Mouse (Mus musculus): Measurements from ENCODE around the gene Spsb3. TPM values are rescaled to one million over a fixed set of nuclear protein-coding genes. Genes with fewer than 3 reads are reported as not detected.

The Spsb3 gene
- polyA plus RNA-seq, 1 experiment from 2014 or later = 37.0 TPM

DNA sequence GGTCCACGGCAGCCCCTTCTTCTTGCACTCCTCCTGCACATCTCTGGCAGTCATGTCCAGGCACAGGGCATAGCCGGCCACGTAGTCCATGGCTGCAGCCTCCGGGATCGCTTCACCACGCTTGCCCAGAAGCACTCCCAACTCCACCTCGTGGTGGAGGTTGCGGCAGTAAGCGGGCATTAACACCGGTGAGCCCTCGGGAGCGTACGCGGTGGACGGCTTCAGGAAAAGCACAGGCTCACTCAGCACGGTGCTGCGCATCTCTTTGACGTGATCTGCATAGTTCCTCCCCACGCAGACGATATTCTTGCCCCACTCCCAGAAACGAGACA is 36.7 kb upstream of the Spsb3 start:
- H3K9me3 ChIP-seq (ENCODE audit: control insufficient read depth, low read length) = no peaks in the 10 kb centered on the region
- H3K4me3 ChIP-seq (ENCODE audit: low read depth, low read length) = peak overlapping the region; percentile 96
- DNase-seq (ENCODE audit: low spot score) (no peak), ATAC-seq (replicated peaks; ENCODE audit: low FRiP score, low TSS enrichment, low read depth) (no peak; the same call in 1 of the 2 replicates)
- peak overlapping the region; percentile 91 for H3K27ac ChIP-seq (ENCODE audit: low read depth)
- H3K4me1 ChIP-seq (replicated peaks; ENCODE audit: control insufficient read depth, insufficient read depth, low read length) = peaks cover 12% of the 10 kb centered on the region
- peak overlapping the region; percentile 91 for H3K4me2 ChIP-seq (ENCODE audit: low read length)
- WGBS = under 1% methylated on average over 21 of the region's 21 CpGs
- H3K36me3 ChIP-seq (ENCODE audit: control insufficient read depth, insufficient read depth, low read length) = peaks cover 15% of the 10 kb centered on the region
- peak overlapping the region; percentile 71 for H3K9ac ChIP-seq (ENCODE audit: low read length)
- H3K27me3 ChIP-seq (replicated peaks; ENCODE audit: control insufficient read depth, insufficient read depth, low read length) = peaks cover 6% of the 10 kb centered on the region; the same call in 1 of the 2 replicates

DNA sequence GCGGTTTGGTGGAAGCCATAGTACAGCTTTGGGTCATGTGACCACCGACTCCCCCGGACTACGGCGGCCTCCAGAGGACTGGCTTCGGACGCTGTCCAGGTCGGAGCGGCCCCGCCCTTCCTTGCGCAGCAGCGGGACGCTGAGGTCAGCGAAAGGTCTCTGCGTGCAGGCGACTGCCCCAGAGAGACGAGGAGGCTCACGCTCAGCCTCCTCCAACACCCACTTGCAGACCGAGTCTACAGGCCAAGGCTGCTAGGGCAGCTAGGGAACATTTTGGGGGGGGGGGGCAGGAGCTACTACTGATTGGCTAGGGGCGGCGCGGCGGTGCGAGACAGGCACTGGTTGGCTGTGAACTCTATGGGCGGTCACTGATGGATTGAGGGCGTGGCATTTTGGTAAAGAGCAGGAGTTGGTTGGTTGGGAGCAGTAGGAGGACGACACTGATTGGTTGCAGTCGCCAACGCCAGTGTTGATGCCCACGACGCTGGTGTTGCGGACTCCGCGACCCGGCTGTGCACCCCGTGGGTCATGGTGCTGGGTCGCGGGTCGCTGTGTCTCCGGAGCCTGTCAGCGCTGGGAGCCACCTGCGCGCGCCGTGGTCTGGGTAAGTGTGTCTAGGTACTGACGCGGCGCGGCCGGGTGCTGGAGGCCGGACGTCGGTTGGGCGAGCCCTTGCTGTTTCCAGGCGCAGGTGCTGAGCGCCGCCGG is 36.2 kb upstream of the Spsb3 start, which contains the start of gene Fahd1:
TSS of gene Fahd1 (minus strand) at position 300 of the 708 bp plus-strand sequence.
- Histone ChIP-seq H3K4me2 (ENCODE audit: low read length) (peak within 1 kb of the TSS; percentile 94), H3K9me3 (ENCODE audit: control insufficient read depth, low read length) (no peaks in the 10 kb centered on the region), H3K27me3 (replicated peaks; ENCODE audit: control insufficient read depth, insufficient read depth, low read length) (peaks cover 6% of the 10 kb centered on the region; the same call in 1 of the 2 replicates), H3K4me1 (replicated peaks; ENCODE audit: control insufficient read depth, insufficient read depth, low read length) (peaks cover 12% of the 10 kb centered on the region), H3K36me3 (ENCODE audit: control insufficient read depth, insufficient read depth, low read length) (peaks cover 15% of the 10 kb centered on the region), H3K4me3 (ENCODE audit: low read depth, low read length) (peak within 1 kb of the TSS; percentile 96), H3K9ac (ENCODE audit: low read length) (peak within 1 kb of the TSS; percentile 71), H3K27ac (ENCODE audit: low read depth) (peak within 1 kb of the TSS; percentile 91)
- peak; percentile 99 for ATAC-seq (replicated peaks; ENCODE audit: low FRiP score, low TSS enrichment, low read depth)
- WGBS = under 1% methylated on average over 58 of the region's 58 CpGs
- peak; percentile 97 for DNase-seq (ENCODE audit: low spot score)

- H3K4me1 ChIP-seq (replicated peaks; ENCODE audit: control insufficient read depth, insufficient read depth, low read length) = peaks cover 12% of the 10 kb centered on the region
- WGBS = under 1% methylated on average over 20 of the region's 20 CpGs
- H3K9ac ChIP-seq (ENCODE audit: low read length) = peak overlapping the region; percentile 71
- H3K27ac ChIP-seq (ENCODE audit: low read depth) = no peak overlapping the region
- peaks cover 6% of the 10 kb centered on the region; the same call in 1 of the 2 replicates for H3K27me3 ChIP-seq (replicated peaks; ENCODE audit: control insufficient read depth, insufficient read depth, low read length)
- DNase-seq (ENCODE audit: low spot score) = no peak
- H3K4me2 ChIP-seq (ENCODE audit: low read length) = peak overlapping the region; percentile 94
- no peaks in the 10 kb centered on the region for H3K9me3 ChIP-seq (ENCODE audit: control insufficient read depth, low read length)
- H3K4me3 ChIP-seq (ENCODE audit: low read depth, low read length) = peak overlapping the region; percentile 96
- peaks cover 15% of the 10 kb centered on the region for H3K36me3 ChIP-seq (ENCODE audit: control insufficient read depth, insufficient read depth, low read length)
- no peak for ATAC-seq (replicated peaks; ENCODE audit: low FRiP score, low TSS enrichment, low read depth)
These were observed 35.7 kb upstream of the Spsb3 start for GRCm38 (mm10) chr17:24850773-24851127.

DNA sequence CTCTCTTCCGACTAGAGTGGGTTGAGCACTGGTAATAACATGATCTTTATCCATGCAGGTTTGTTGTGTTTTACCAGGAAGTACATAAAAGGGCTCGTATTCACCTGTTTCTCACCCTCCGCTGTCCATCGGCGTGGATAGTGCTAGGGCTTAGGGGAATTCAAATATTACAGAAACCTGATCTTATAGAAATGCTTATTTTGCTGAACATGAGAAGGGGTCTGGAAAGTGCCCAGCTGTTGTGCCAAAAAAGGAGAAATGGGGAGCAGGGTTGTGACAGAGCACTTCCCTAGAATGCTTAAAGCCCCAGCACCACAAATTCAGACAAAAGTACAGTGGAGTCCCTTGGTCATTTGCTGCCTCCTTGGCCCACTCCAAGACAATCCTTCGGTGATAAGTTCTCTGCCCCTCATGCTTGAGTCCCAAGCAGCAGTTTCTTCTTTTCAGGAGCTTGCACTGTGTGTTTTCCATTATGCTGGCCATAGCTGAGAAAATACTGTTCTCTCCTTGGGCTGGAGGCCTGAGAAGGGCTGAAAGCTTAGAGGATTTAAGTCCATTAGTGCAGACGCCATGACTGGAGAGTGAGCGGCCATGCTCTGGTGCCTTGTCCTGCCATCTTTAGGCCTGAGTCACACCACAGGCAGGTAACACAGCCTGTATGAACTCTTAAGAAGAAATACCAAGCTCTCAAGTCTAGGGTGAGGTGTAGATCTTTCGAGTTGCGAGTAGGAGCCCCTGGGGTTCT is 34.9 kb upstream of the Spsb3 start:
- DNase-seq (ENCODE audit: low spot score) (no peak), ATAC-seq (replicated peaks; ENCODE audit: low FRiP score, low TSS enrichment, low read depth) (no peak)
- WGBS = 81% methylated on average over 10 of the region's 10 CpGs
- no peak overlapping the region for H3K9ac ChIP-seq (ENCODE audit: low read length)
- H3K9me3 ChIP-seq (ENCODE audit: control insufficient read depth, low read length) = no peaks in the 10 kb centered on the region
- peaks cover 6% of the 10 kb centered on the region; the same call in 1 of the 2 replicates for H3K27me3 ChIP-seq (replicated peaks; ENCODE audit: control insufficient read depth, insufficient read depth, low read length)
- peak overlapping the region; percentile 94 for H3K4me2 ChIP-seq (ENCODE audit: low read length)
- peak overlapping the region; percentile 96; the same call in 1 of the 2 replicates for H3K4me3 ChIP-seq (ENCODE audit: low read depth, low read length)
- no peak overlapping the region for H3K27ac ChIP-seq (ENCODE audit: low read depth)
- peaks cover 12% of the 10 kb centered on the region for H3K4me1 ChIP-seq (replicated peaks; ENCODE audit: control insufficient read depth, insufficient read depth, low read length)
- peaks cover 21% of the 10 kb centered on the region for H3K36me3 ChIP-seq (ENCODE audit: control insufficient read depth, insufficient read depth, low read length)

- no peaks in the 10 kb centered on the region for H3K9me3 ChIP-seq (ENCODE audit: control insufficient read depth, low read length)
- ATAC-seq (replicated peaks; ENCODE audit: low FRiP score, low TSS enrichment, low read depth) (no peak), DNase-seq (ENCODE audit: low spot score) (no peak)
- no peak overlapping the region for H3K4me2 ChIP-seq (ENCODE audit: low read length)
- peaks cover 6% of the 10 kb centered on the region; the same call in 1 of the 2 replicates for H3K27me3 ChIP-seq (replicated peaks; ENCODE audit: control insufficient read depth, insufficient read depth, low read length)
- no peak overlapping the region for H3K27ac ChIP-seq (ENCODE audit: low read depth)
- peaks cover 6% of the 10 kb centered on the region; the same call in 1 of the 2 replicates for H3K4me1 ChIP-seq (replicated peaks; ENCODE audit: control insufficient read depth, insufficient read depth, low read length)
- H3K4me3 ChIP-seq (ENCODE audit: low read depth, low read length) = no peak overlapping the region
- H3K36me3 ChIP-seq (ENCODE audit: control insufficient read depth, insufficient read depth, low read length) = peaks cover 32% of the 10 kb centered on the region
- WGBS = 83% methylated on average over 3 of the region's 3 CpGs
- no peak overlapping the region for H3K9ac ChIP-seq (ENCODE audit: low read length)
These were observed 30.5 kb upstream of the Spsb3 start for GRCm38 (mm10) chr17:24855838-24856464.

- no peak overlapping the region for H3K27ac ChIP-seq (ENCODE audit: low read depth)
- H3K4me1 ChIP-seq (replicated peaks; ENCODE audit: control insufficient read depth, insufficient read depth, low read length) = no peaks in the 10 kb centered on the region
- H3K9ac ChIP-seq (ENCODE audit: low read length) = no peak overlapping the region
- H3K27me3 ChIP-seq (replicated peaks; ENCODE audit: control insufficient read depth, insufficient read depth, low read length) = 0 out of 2 replicates have a peak, but pooled peaks cover under 1% of the 10 kb centered on the region
- H3K4me2 ChIP-seq (ENCODE audit: low read length) = no peak overlapping the region
- DNase-seq (ENCODE audit: low spot score) (no peak), ATAC-seq (replicated peaks; ENCODE audit: low FRiP score, low TSS enrichment, low read depth) (no peak)
- H3K4me3 ChIP-seq (ENCODE audit: low read depth, low read length) = no peak overlapping the region
- H3K36me3 ChIP-seq (ENCODE audit: control insufficient read depth, insufficient read depth, low read length) = peaks cover 39% of the 10 kb centered on the region
- WGBS = 87% methylated on average over 13 of the region's 13 CpGs
- no peaks in the 10 kb centered on the region for H3K9me3 ChIP-seq (ENCODE audit: control insufficient read depth, low read length)
These were observed 29.9 kb upstream of the Spsb3 start for GRCm38 (mm10) chr17:24856589-24856988.

DNA sequence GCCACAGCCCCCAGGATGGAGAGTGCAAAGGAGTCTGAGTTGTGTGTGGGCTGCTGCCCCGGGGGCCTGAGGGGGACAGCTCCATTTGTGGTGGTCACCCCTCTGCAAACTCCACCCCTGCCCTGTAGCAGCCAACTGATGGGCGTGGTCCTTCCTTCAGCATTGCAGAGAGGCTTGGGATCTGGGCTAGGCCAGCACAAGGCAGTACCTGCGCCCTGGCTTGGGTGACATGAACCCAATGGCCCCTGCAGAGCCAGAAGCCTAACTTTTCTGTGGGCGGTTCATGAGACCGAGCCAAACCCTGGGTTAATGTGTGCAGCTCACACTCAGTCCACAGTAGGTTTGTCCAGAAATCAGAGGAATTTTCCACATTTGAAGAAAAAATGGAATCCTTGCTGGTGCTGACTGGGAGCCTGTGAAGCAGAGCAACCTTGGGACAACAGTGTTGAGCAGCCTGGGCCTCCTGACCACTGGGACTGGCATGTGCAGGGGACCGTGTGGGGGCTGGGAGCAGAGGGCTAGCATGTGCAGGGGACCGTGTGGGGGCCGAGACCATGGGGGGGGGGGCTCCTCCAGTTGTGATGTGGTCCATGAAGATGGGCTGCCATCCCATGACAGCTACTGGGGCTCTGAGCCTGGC is 28.5 kb upstream of the Spsb3 start:
- Histone ChIP-seq H3K4me3 (ENCODE audit: low read depth, low read length) (no peak overlapping the region), H3K27ac (ENCODE audit: low read depth) (no peak overlapping the region), H3K4me2 (ENCODE audit: low read length) (no peak overlapping the region), H3K36me3 (ENCODE audit: control insufficient read depth, insufficient read depth, low read length) (peaks cover 51% of the 10 kb centered on the region), H3K9me3 (ENCODE audit: control insufficient read depth, low read length) (no peaks in the 10 kb centered on the region), H3K4me1 (replicated peaks; ENCODE audit: control insufficient read depth, insufficient read depth, low read length) (no peaks in the 10 kb centered on the region), H3K9ac (ENCODE audit: low read length) (no peak overlapping the region), H3K27me3 (replicated peaks; ENCODE audit: control insufficient read depth, insufficient read depth, low read length) (no peaks in the 10 kb centered on the region)
- no peak for ATAC-seq (replicated peaks; ENCODE audit: low FRiP score, low TSS enrichment, low read depth)
- WGBS = 86% methylated on average over 8 of the region's 8 CpGs
- no peak for DNase-seq (ENCODE audit: low spot score)

DNA sequence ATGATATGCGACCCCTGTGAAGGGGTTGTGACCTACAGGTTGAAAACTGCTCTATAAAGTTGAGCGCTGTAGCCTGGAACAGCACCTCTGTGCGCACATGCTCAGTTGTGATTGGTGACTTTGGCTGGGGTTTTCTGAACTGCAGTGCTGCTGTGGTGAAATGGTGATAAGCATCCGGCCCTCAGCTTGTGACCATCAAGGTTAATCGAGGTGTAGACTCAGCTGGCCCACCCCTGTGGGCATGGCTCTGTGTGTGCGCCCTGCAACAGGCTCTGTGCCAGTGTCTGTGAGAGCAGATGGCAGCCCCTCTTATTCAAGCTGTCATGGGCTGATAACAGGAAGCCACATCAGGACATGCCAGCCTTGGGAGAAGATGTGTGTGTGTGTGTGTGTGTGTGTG is 27.5 kb upstream of the Spsb3 start:
- Histone ChIP-seq H3K27ac (ENCODE audit: low read depth) (no peak overlapping the region), H3K9ac (ENCODE audit: low read length) (no peak overlapping the region), H3K36me3 (ENCODE audit: control insufficient read depth, insufficient read depth, low read length) (peaks cover 47% of the 10 kb centered on the region), H3K9me3 (ENCODE audit: control insufficient read depth, low read length) (no peaks in the 10 kb centered on the region), H3K4me3 (ENCODE audit: low read depth, low read length) (no peak overlapping the region), H3K27me3 (replicated peaks; ENCODE audit: control insufficient read depth, insufficient read depth, low read length) (no peaks in the 10 kb centered on the region), H3K4me2 (ENCODE audit: low read length) (no peak overlapping the region), H3K4me1 (replicated peaks; ENCODE audit: control insufficient read depth, insufficient read depth, low read length) (no peaks in the 10 kb centered on the region)
- DNase-seq (ENCODE audit: low spot score) (no peak), ATAC-seq (replicated peaks; ENCODE audit: low FRiP score, low TSS enrichment, low read depth) (no peak)
- 92% methylated on average over 6 of the region's 6 CpGs for WGBS
